Mouse (Mus musculus): ENCODE measurements around the gene Slc25a19.

Slc25a19 gene

GRCm38 (mm10) chr11:115590526-115591075, 37.5 kb downstream of the Slc25a19 start:
- DNase-seq: no peak

GRCm38 (mm10) chr11:115587984-115588383, 40.1 kb downstream of the Slc25a19 start:
- DNase-seq: no peak

GRCm38 (mm10) chr11:115586403-115586802, 41.7 kb downstream of the Slc25a19 start:
- DNase-seq: no peak

DNA sequence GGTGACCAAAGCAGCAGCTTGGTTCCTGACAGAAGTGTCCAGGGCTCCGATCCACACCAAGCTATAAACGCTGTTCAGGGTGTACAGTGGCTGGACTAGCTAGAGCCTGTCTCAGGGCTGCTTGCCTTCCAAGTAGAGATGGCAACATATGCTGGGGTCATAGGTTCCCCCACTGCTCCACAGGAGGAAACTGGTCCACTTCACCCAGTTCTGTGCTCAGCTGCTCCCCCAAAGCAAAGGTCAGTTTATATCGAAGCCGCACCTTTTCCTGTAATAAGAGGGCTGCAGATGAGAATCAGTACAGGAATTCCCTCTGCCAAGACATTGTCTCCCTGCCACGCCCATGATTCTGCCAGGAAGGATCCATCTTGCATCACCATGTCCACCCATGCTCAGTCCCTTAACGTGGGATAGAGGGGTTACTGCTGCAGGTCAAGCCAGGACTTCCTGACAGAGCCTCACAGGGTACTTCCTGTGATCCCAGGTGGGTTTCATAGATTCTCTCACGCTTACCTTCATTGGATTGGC, 42.5 kb downstream of the Slc25a19 start:
- no peak for DNase-seq

GRCm38 (mm10) chr11:115584376-115585073, 43.6 kb downstream of the Slc25a19 start:
- no peak for DNase-seq

DNA sequence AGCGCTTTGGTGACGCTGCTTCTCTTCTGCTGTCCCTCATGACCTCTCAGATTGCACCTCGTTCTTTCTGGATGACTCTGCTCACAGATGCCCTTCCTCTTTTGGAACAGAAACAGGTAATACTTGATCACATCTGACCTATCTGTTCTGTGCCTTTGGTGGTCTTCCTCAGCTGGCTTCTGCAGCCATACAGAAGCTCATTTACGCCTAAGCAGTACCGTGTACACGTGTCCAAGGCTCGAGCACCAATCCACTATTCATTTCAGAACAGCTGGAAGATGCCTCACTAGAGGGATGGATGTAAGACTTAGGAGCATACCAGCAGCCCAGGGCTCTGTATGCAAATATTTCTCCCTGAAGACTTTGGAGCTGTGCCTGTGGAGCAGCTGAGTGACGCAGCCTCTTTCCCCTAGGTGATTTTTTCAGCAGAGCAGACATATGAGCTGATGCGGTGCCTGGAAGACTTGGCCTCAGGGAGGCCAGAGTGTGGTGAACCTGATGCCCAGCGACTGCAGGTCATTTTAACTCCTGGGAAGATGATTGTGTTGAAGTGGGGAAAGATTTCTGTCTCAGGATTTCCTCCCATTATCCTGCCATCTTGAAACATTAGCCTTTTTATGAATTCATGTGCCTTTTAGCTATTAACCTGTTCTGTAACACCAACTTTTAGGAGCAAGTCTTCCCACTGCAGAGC, 45.0 kb downstream of the Slc25a19 start:
- no peak for DNase-seq

DNA sequence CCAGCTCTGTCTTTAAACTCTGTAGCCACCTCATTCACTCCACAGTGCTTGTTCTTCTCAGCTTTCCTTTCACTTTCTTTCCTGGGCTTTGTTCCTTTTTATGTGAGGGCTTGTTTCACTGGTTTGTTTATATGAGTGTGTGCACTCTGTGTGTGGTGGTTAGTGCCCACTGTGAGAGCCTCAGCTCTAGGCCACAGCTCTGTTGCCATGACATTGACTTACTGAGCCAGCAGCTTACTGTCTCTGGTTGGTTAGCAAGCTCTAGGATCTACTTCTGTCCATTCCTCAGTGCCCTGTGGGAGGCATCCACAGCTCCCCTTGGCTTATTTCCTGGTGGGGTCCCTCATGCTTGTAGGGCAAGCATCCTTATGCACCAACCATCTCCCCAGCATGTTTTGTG, 49.0 kb downstream of the Slc25a19 start:
- DNase-seq: no peak

DNA sequence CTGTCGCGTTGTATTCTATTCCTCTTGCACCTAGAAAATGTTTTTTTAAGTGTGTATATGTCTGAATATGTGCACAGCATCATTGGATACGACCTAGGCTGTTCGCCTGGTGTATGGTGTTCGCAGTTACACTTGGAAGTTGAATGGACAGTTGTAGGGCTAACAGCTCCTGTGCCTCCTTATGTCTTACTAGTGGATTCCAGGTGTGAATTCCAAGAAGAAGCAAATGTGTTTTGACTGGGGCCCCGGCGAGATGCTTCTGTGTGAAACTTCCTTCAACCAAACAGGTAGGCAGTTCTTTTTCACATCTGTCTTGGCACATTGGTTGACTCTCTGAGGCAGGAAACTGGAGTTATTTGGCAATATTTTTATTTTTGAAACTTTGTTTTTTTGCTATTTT, 63.1 kb downstream of the Slc25a19 start:
- no peak for DNase-seq

Data from kidney, adult 18-20 months (tissue).